Mouse (Mus musculus) gastrocnemius, postnatal 10 days (tissue): ENCODE measurements at regions not wholly inside any gene's neighbourhood (a gene's known extent, or its start where the extent isn't known, plus 50 kb on each side); places are given as distances from the start of the nearest gene placed in this dataset.

Source experiments
- DNase-seq: peaks from one replicate; pipeline ENCODE4 v3.0.0; 2021; ENCODE audit warnings: mixed read lengths

GRCm38 (mm10) chr16:29963284-29963683 lies 100.9 kb upstream of the Hes1 start:
- no peak for DNase-seq

DNA sequence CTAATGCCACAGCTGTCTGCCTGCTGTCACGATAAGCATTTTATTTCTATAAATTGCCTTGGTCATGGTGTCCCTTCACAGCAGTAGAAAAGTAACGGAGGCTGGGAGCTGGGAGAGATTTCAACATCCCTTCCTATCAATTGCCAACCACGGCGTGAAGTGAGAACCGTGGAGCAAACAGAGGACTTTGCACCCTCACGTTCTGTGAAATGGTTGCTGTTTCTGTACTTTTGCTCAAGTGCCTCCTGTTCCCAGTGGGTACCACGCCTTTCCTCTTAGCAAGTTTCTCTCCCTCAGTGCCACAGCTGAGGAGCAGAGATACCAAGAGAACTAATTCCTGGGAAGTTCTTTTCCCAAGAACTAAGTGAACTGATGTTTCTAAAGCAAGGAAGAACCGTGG lies 99.6 kb upstream of the Hes1 start:
- DNase-seq: no peak

- no peak for DNase-seq
Observed at GRCm38 (mm10) chr16:29968743-29969142, 95.4 kb upstream of the Hes1 start.

DNA sequence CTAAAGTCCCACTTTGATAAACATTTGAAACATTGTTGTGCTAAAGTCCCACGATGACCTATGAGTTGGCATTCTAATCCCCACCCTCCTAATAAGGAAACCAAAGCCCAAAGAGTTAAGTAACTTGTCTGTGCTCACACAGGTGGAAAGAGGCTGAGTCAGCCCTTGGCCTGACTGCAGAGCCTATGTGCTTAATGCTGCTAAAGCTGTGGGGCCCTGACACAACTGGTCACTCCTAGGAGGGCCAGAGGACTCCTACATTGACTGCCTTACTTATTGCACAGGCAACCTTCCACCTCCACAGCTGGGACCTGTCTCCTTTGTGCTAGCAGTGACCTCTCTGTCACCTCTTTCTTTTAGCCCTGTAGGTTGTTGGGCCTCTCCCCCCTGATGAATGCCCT lies 91.4 kb upstream of the Hes1 start:
- no peak for DNase-seq

DNA sequence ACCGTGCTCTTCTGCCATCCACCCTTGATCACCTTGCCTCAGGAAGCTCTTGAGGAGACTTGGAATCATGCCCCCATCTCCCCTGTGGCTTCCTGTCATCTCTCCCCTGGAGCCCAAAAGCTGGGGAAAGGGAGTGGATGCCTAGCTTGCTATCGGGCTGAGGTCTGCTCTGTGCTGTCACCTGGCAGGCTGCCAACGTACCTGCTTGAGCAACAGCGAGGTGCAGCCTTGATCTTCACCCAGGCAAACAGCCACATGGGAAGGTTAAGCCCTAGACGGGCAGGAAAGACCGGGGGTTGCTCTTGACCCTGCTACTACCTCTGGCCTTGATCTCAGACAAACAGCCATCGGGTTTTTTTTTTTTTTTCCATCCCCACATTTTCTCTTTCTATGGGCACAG lies 90.9 kb upstream of the Hes1 start:
- DNase-seq: no peak

DNA sequence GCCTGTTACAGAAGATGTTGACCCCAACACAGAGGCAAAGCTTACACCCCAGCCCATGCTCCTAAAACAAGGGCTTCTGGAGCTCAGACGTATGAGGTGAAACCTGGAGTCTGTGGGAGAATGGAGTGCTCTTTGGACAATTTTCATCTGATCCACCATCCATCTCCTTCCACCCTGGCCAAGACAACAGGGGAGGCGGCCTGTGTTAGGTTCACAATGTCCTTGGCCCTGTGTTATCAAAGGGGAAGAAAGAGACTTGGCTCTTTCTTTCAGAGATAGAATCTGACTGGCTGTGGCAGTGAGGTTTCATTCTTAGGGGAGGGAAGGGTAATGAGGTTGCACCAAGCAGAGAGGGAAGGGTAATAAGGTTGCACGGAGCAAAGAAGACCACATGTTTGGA lies 88.4 kb upstream of the Hes1 start:
- DNase-seq: no peak

DNA sequence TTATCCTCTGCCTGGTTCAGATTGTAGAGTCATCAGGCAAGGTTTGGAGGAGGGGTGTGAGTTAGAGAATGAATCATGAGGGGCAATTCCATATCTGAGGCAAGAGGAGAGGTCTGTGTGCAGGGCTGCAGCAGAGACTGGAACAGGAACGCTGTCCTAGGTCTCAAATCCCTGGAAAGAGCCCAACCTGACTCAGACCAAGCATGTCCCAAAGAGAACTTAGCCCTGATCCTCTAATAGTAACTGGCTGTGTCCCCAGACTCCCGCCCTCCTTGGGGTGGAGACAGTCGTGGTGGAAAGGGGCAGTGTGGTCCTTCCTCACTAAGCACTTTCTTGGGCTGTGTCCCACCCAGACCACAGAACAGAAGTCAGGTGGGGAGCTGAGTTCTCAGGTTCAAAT lies 87.2 kb upstream of the Hes1 start:
- no peak for DNase-seq

GRCm38 (mm10) chr16:29977711-29978110 lies 86.5 kb upstream of the Hes1 start:
- no peak for DNase-seq

GRCm38 (mm10) chr16:29979066-29979465 lies 85.1 kb upstream of the Hes1 start:
- DNase-seq: no peak

DNA sequence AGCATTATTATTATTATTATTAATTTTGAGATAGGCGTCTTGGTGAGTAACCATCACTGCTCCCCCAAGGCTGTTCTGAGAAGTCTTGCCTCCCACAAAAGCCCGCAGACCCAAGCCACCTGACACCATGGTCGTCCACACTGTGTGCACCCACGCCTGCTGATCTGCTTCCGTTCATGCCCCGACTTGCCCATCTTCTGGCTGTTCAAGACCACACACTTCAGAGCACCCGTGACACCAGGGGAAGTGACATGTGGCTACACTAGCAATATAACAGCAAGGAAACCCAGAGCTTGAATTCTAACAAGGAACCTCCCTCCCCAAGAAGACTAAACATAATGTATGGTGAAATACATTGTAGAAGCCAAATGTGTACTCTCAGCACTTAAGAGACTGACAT lies 82.6 kb upstream of the Hes1 start:
- no peak for DNase-seq

- no peak for DNase-seq
Observed at GRCm38 (mm10) chr16:29982224-29982785, 81.9 kb upstream of the Hes1 start.

DNA sequence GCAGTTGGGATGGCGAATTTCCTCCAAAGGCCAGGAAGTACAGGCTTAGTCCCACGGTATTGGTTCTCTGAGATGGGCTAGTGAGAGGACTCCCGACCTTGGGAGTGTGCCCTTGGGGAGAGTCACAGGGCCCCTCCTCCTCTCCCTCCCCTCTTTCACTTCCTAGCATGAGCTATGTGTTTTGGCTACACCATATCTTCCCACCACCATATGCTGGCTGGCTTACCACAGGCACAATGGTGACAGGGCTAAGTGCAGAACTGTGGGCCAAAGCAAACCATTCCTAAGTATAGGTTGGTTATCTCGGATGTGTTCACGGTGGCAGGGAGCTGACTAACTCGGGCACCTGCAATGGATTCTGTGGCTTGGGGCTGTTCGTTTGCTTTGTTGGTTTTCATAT lies 81.0 kb upstream of the Hes1 start:
- no peak for DNase-seq

- DNase-seq: no peak
Observed at GRCm38 (mm10) chr16:29985126-29985931, 78.9 kb upstream of the Hes1 start.

GRCm38 (mm10) chr16:29987595-29987994 lies 76.6 kb upstream of the Hes1 start:
- no peak for DNase-seq

- no peak for DNase-seq
Observed at GRCm38 (mm10) chr16:29987999-29988398, 76.2 kb upstream of the Hes1 start.

DNA sequence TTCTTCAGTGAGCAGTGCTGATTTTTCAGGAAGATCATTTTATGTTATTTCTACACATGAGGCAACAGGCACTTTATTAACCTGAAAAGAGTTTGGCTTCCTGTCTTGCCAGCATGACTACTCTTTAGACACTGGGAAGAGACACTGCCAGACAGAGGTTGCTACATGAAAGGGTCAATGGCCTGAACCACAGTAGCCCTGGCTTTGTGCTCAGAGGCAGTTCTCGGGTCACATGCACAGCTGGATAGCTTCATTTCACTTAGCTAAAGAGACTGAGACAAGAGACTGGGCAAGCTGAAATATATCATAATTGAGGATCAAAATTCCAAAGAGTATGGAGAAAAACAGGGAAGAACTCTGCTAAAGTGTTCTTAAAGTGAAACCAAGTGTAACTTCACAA lies 74.9 kb upstream of the Hes1 start:
- no peak for DNase-seq

DNA sequence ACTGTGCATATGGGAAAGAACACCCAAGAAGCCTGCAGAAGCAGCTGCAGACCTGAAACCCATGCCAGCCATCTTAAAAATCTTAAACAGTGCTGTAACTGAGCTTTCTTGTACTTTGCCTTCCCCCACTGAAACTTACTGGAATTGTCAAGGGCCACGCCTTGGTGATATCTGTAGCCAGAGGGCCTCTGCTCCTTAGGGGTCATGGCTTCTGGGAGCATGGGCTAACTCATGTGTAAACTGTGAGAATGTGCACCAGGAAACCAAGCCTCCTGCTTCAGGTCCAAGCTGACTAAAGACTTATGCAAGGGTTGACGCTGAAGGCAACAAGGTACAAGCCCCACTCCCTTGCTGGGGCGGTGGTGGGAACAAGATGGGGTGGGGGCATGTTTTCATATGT lies 73.8 kb upstream of the Hes1 start:
- DNase-seq: no peak

DNA sequence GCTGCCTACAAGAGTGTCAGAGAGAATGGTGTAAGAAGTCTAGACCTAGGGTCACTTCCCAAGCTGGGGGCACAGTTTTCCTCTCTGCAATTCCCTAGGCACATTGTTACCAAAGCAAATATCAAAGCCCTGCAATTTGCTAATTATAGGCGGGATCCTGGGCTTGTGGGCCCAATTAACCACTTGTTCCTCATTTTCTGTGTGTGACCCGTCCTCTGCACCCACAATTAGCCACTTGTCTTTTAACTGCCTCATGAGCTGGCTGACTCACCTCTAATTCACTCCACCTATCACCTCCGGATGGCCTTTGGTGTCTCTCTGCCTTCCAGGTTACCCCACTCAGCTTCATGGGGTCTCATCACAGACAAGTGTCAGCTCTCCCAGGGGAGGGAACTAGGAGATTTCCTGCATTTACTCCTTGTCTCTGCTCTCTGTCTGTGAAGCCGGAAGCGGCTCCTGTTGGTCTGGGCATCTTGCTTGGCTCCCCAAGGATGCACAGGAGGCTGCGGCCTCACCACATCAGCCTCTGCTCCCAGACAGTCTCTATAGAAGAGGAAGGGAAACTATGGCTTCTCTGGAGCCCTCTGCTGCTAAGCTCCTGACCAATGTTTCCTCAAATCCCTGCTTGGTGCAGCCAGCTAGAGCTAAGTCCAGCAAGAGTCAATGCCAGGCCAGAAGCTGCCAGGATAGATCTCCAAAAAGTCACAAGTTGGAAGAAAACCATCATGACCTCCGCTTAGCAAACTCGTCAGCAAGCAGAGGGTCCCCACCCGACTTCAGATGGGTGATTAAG lies 73.2 kb upstream of the Hes1 start:
- DNase-seq: no peak

- DNase-seq: no peak
Observed at GRCm38 (mm10) chr16:29991876-29992380, 72.3 kb upstream of the Hes1 start.

- no peak for DNase-seq
Observed at GRCm38 (mm10) chr16:29993111-29993510, 71.1 kb upstream of the Hes1 start.

DNA sequence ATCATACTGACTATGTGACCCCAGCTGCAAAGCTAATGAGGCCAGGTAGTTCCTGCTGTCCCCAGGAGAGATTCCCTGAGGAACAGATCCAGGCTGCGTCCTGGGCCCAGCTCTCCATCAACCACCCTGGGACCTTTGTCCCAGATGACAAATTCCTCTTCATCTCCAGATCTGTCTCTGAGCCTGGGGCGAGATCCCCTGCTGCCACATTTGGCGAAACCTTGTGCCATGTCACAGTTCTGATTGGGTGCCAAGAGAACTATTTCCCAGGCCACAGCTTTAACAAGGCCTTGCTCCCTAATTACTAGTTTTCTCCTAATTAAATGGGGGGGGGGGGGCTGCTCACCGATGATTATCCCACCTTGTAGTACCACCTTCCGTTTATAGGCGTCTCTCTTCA lies 70.6 kb upstream of the Hes1 start:
- DNase-seq: no peak

GRCm38 (mm10) chr16:29996139-29997069 lies 67.8 kb upstream of the Hes1 start:
- peak; percentile 57 for DNase-seq
